ENCODE assay signal across 26 mouse cellular contexts in the genomic region with DNA sequence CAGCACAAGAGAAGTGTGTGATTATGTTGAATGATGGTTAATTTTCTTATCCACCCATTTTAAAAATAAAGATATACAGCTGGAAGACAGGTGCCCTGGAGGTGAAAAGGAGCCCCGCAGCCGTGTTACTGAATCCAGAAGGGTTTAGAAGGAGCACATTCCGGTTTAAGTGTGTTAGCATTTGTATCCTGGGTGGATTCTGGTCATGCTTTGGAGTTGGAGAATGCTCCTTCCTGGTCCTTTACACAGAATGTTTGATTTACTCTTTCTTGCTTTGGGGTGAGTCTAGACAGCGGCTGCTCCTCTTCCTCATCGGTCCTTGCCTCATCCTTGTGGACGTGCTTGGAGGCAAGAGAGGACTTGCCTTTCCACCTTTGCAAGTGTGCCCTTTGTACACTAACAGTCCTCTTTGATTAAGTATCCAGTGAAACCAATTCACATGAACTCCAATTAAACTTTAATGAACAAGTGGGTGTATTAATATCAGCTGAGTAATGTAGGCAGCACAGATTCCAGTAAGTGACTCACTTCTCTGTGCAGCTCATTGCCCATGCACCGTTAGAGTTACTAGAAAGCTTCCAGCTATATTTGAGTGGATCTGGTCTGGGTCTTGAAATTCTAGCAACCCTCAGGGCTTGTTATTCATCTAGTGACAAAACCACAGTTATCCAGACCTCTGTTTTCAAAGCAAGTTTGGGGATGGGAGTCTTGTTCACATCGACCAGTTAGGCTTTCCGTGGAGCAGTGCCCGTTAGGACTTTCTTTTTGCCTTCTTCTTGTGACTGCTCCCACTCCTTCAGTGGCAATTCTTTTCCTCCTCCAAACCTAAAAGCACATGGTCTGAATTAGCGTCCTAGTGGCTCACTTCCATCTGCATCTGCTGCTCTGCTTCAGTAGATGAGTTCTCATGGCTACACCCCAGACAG.
DNase-seq lines count a peak whose midpoint lies in the region; ATAC-seq and TF ChIP-seq lines count a peak whose summit lies in the region.
"Had no signal": no experiment of that assay in that cellular context is flagged by ENCODE, and none has a peak within 500 bp of the region (broad histone marks: within the 10 kb centered on the region; RNA-seq: fewer than 3 reads in every experiment).

No protein-coding gene starts in this region.

- 78% methylated on average over 11 of the region's 11 CpGs for WGBS in heart, embryonic 11.5 days (ENCODE audit: insufficient replicate concordance)

- peaks cover 12% of the 10 kb centered on the region; the same call in 1 of the 2 replicates for H3K4me1 ChIP-seq in heart, embryonic 11.5 days (ENCODE audit: control insufficient read depth, insufficient read depth, low read length)
- H3K4me1 ChIP-seq in embryonic fibroblast, embryonic 13.5 days (ENCODE audit: control insufficient read depth, insufficient read depth, low read length), result peaks cover 28% of the 10 kb centered on the region

- TF ChIP-seq CTCF in embryonic fibroblast, embryonic 13.5 days (IDR thresholded peaks at IDR 0.05; ENCODE audit: borderline replicate concordance, insufficient read depth, low read length), result no peak

- peak; percentile 60 for DNase-seq in heart, adult 11 months
- peak; percentile 93 for DNase-seq in Muller cell, postnatal 12 days (ENCODE audit: inconsistent ontology term)
- no peak for DNase-seq in neural tube, embryonic 10.5 days (ENCODE audit: extremely low spot score, low spot score)
- DNase-seq in cerebellum, adult 9-11 months, result no peak
- DNase-seq: adrenal gland, postnatal 10 days; adrenal gland, postnatal 36 days; B cell, adult 2 months; cerebellum, adult 18-20 months; cerebellum, adult 9-10 months; cerebellum, postnatal 25 days; forebrain, postnatal 0 days; gastrocnemius, postnatal 25 days; heart, adult 2 months; kidney, adult 2 months had no signal

- no peaks in the 10 kb centered on the region; the same call in 1 of the 2 replicates for H3K36me3 ChIP-seq in heart, embryonic 11.5 days (ENCODE audit: control insufficient read depth, insufficient read depth, low read length)
- H3K36me3 ChIP-seq: embryonic facial prominence, embryonic 10.5 days; embryonic facial prominence, embryonic 13.5 days; G1E; heart, embryonic 10.5 days; hindbrain, embryonic 12.5 days; hindbrain, embryonic 15.5 days had no signal

- no peak; the same call in 1 of the 2 replicates for TF ChIP-seq POLR2A in embryonic fibroblast, embryonic 13.5 days (IDR thresholded peaks at IDR 0.05; ENCODE audit: low read depth, low read length)

- H3K4me2 ChIP-seq in heart, embryonic 11.5 days, result no peak overlapping the region
- H3K4me2 ChIP-seq: embryonic facial prominence, embryonic 13.5 days; hindbrain, embryonic 12.5 days; hindbrain, embryonic 15.5 days had no signal

- no peaks in the 10 kb centered on the region for H3K27me3 ChIP-seq in heart, embryonic 11.5 days (ENCODE audit: control insufficient read depth, insufficient read depth, low read length)
- H3K27me3 ChIP-seq: CH12.LX; embryonic facial prominence, embryonic 13.5 days; hindbrain, embryonic 12.5 days; hindbrain, embryonic 15.5 days had no signal

- H3K9me3 ChIP-seq in heart, embryonic 11.5 days (replicated peaks; ENCODE audit: control insufficient read depth, low read length), result no peaks in the 10 kb centered on the region
- H3K9me3 ChIP-seq: embryonic facial prominence, embryonic 10.5 days; embryonic facial prominence, embryonic 13.5 days; heart, embryonic 10.5 days; hindbrain, embryonic 12.5 days; hindbrain, embryonic 15.5 days had no signal

- H3K4me3 ChIP-seq in heart, embryonic 11.5 days (ENCODE audit: low read depth, low read length), result no peak overlapping the region
- H3K4me3 ChIP-seq in embryonic fibroblast, embryonic 13.5 days (ENCODE audit: insufficient read depth, low read length), result no peak overlapping the region
- H3K4me3 ChIP-seq: embryonic facial prominence, embryonic 10.5 days; embryonic facial prominence, embryonic 13.5 days; heart, adult 2 months; heart, embryonic 10.5 days; hindbrain, embryonic 12.5 days; hindbrain, embryonic 15.5 days had no signal

- no peak overlapping the region for H3K27ac ChIP-seq in heart, embryonic 11.5 days (ENCODE audit: low read depth, low read length)
- peak overlapping the region; percentile 95 for H3K27ac ChIP-seq in embryonic fibroblast, embryonic 13.5 days (ENCODE audit: insufficient read depth, low read length)
- H3K27ac ChIP-seq: embryonic facial prominence, embryonic 10.5 days; embryonic facial prominence, embryonic 13.5 days; heart, adult 2 months; heart, embryonic 10.5 days; hindbrain, embryonic 12.5 days; hindbrain, embryonic 15.5 days had no signal

- no peak for ATAC-seq in heart, embryonic 11.5 days (replicated peaks; ENCODE audit: insufficient number of reproducible peaks, low FRiP score, low TSS enrichment)
- no peak for ATAC-seq in monocyte, adult 5-6 weeks (replicated peaks; ENCODE audit: insufficient number of reproducible peaks, low FRiP score, low TSS enrichment, poor library complexity, severe bottlenecking)
- ATAC-seq: forebrain, embryonic 14.5 days; forebrain, postnatal 0 days; intestine, postnatal 0 days had no signal

- no peak overlapping the region for H3K9ac ChIP-seq in heart, embryonic 11.5 days (ENCODE audit: low read depth, low read length)
- H3K9ac ChIP-seq: embryonic facial prominence, embryonic 13.5 days; forebrain, postnatal 0 days; hindbrain, embryonic 12.5 days; hindbrain, embryonic 15.5 days had no signal

Comparison
In these comparisons a context has a peak if more than half of its experiments do, and no peak if none do; other contexts are left out.
1. DNase-seq: peak in heart, adult 11 months (single experiment) and Muller cell, postnatal 12 days (single experiment); none in neural tube, embryonic 10.5 days (single experiment) and cerebellum, adult 9-11 months (single experiment).